Mouse (Mus musculus) kidney, embryonic 15.5 days (tissue): ENCODE measurements around the gene Nop2. TPM values are rescaled to one million over a fixed set of nuclear protein-coding genes. Genes with fewer than 3 reads are reported as not detected.

Experiments used
- ATAC-seq: fragments of 200-750 bp; cut with Nextera tagmentation; replicated peaks from 2 replicates; pipeline ENCODE4 v1.8.0; 2017; ENCODE audit warnings: moderate TSS enrichment; ENCODE audit not compliant: low FRiP score
- H3K27ac ChIP-seq: fragments of 300-500 bp; sonication (generic); 2 replicates; pipeline ENCODE4 v1.5.1; 2015; ENCODE audit warnings: mild to moderate bottlenecking, inconsistent platforms
- H3K27me3 ChIP-seq: fragments of 300-500 bp; sonication (generic); 2 replicates; pipeline ENCODE4 v1.6.1; 2015; ENCODE audit warnings: inconsistent platforms
- H3K36me3 ChIP-seq: fragments of 300-500 bp; sonication (generic); 2 replicates; pipeline ENCODE4 v1.6.1; 2015; ENCODE audit warnings: inconsistent platforms
- H3K4me1 ChIP-seq: fragments of 300-500 bp; sonication (generic); 2 replicates; pipeline ENCODE4 v1.6.1; 2015; ENCODE audit warnings: inconsistent platforms
- H3K4me2 ChIP-seq: fragments of 300-500 bp; sonication (generic); 2 replicates; pipeline ENCODE4 v1.6.1; 2015; ENCODE audit warnings: moderate library complexity, mild to moderate bottlenecking, inconsistent platforms
- H3K4me3 ChIP-seq: fragments of 300-500 bp; sonication (generic); replicated peaks from 2 replicates; pipeline ENCODE4 v1.5.1; 2015; ENCODE audit warnings: mild to moderate bottlenecking, inconsistent platforms
- H3K9ac ChIP-seq: fragments of 300-500 bp; sonication (generic); 2 replicates; pipeline ENCODE4 v1.6.1; 2015; ENCODE audit warnings: mild to moderate bottlenecking, inconsistent platforms
- H3K9me3 ChIP-seq: fragments of 300-500 bp; sonication (generic); replicated peaks from 2 replicates; pipeline ENCODE4 v1.6.1; 2016; ENCODE audit warnings: inconsistent platforms
- WGBS: fragments of 180-500 bp; shearing (Covaris S2); methylation state at CpG from one replicate; pipeline ENCODE4 v1.1.7; 2015; ENCODE audit warnings: mixed read lengths; 5-methylcytosine and 5-hydroxymethylcytosine counted together
- polyA plus RNA-seq: library from polyadenylated mRNA; unstranded; fragments of >200 nt; fragmentation: Nextera tagmentation; extraction: Ambion mirVana; gene quantifications from 2 replicates; pipeline ENCODE4 v1.2.1, GENCODE M21; 2015

The Nop2 gene
- polyA plus RNA-seq, 1 experiment from 2014 or later, result 69.0 TPM

DNA sequence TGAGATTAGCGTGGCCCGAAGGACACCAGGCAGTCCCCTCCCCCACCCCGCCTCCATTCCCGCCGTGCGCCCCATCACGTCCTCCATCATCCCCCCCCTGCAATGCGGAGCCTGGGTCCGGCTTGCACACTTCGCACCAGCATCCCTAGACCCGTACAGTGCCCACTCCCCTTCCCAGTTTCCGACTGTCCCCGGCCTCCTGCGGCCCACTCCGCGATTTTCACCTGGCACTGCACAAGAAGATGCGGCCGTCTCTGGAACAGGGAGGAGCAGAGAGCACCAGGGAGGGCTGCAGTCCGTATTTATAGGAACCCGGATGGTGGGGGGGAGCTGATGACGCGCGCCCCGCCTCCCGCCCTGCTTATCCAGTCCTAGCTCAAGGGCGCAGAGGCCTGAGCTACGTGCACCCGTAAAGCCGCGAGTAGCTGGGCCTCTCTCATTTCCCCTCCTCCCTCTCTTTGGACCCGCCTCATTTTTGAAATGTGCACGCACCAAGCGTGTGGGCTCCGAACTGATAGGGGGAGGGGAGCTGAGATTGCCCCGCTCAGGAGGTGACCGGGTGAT, 33.7 kb downstream of the Nop2 start:
- Histone ChIP-seq H3K27ac (peak overlapping the region; percentile 96), H3K4me2 (peak overlapping the region; percentile 89), H3K36me3 (peaks cover 74% of the 10 kb centered on the region), H3K9me3 (no peaks in the 10 kb centered on the region), H3K4me3 (peak overlapping the region; percentile 95), H3K27me3 (no peaks in the 10 kb centered on the region), H3K4me1 (peaks cover 59% of the 10 kb centered on the region), H3K9ac (peak overlapping the region; percentile 94)
- peak; percentile 92 for ATAC-seq
- WGBS, result under 1% methylated on average over 36 of the region's 36 CpGs

DNA sequence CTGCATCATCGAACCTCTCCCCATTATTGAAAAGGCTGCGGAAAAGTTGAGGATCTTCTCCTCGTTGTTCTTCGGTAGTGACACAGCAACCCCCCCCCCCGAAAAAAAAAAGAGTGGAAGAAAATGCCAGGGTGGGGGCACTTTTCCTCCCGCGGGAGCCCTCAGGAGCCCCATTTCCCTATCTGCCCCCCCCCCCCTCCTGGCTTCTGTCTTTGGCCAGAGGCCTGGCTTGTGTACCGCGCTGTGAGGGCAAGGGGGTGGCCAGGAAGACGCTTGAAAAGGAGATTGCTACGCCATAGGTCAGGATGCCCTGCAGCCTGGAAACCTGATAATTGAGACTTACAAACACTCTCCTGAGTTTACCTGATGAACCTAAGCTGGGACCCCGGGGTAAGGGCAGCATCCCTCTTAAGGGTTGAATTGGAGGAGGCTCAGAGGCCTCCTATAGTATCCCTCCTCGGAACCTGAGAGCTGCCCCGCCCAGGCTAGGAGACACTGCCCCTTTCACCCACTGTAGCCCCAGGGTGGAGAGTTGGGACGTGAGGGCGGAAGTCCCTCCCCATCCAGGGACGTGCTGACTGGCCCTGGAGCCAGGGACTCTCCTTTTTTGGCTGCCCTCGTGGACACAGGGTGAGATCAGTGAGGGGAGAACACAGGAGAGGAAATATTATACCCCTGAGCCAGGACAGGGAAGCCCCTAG, 34.5 kb downstream of the Nop2 start, which contains the start of gene Gapdh:
Gene Gapdh (minus strand): TSS at position 417 of the 701 bp plus-strand sequence.
- peak within 1 kb of the TSS; percentile 95 for H3K4me3 ChIP-seq
- ATAC-seq, result peak; percentile 75
- peaks cover 74% of the 10 kb centered on the region for H3K36me3 ChIP-seq
- peaks cover 52% of the 10 kb centered on the region for H3K4me1 ChIP-seq
- peak within 1 kb of the TSS; percentile 89 for H3K4me2 ChIP-seq
- peak within 1 kb of the TSS; percentile 96 for H3K27ac ChIP-seq
- WGBS, result under 1% methylated on average over 17 of the region's 18 CpGs
- no peaks in the 10 kb centered on the region for H3K27me3 ChIP-seq
- H3K9ac ChIP-seq, result peak within 1 kb of the TSS; percentile 94
- no peaks in the 10 kb centered on the region for H3K9me3 ChIP-seq

DNA sequence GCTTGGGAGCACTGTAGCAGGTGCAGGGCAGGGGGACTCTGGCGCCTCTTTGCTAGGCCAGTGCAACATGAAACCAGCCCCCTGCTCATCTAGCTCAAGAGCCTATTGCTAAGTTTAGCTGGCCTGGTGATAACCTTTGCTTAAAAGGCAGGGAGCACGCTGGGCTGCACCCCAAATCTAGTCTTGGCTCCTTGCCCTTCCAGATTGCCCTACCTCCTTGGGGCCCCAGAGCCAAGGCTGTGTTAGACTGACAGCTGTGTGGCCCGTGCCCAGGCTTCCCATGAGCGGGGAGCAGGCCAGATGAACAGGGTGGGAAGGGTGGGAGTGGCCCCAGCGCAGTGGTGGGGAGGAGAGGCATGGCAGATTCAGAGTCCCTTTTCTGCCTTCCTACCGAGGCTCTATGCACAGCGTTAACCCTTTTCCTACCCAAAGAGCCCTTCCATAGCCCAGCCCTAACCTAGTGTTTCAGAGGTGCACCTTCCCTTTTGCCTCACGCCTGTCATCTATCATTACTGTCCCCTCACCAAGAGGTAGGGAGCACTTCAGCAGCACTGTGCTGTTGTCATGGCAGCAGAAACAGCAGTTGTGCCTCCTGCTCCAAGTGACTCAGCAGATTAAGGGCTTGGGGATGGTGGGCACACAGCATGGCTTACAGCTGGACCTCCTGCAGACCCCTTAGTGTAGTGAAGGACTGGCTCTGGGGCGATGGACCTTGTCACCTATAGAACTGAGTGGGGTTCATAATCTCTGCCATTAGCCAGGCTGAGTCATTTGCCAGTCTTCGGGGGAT, 35.3 kb downstream of the Nop2 start:
- 0 out of 2 replicates have a peak, but pooled peaks have one; percentile 3 for ATAC-seq
- peak overlapping the region; percentile 89 for H3K4me2 ChIP-seq
- H3K4me3 ChIP-seq, result peak overlapping the region; percentile 95
- H3K9ac ChIP-seq, result peak overlapping the region; percentile 33
- no peaks in the 10 kb centered on the region for H3K27me3 ChIP-seq
- H3K36me3 ChIP-seq, result peaks cover 74% of the 10 kb centered on the region
- H3K4me1 ChIP-seq, result peaks cover 46% of the 10 kb centered on the region
- 21% methylated on average over 10 of the region's 10 CpGs for WGBS
- peak overlapping the region; percentile 96 for H3K27ac ChIP-seq
- no peaks in the 10 kb centered on the region for H3K9me3 ChIP-seq

DNA sequence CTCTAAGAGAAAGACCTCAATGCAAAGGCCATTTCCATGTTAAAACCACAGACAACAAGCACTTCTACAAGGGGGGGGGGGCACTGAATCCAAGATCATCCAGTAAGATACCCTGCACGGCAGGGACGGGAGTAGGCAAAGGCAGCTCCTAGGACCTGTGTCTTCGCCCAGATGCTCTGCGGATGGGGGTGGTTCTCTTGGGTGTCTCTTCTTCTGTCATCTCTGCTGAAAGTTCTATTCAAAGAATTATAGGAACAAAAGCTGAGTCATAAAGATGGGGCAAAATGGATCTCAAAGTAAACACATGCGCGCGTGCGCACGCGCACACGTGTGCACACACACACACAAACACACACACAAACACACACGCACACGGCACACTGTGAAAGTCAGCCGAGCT, 36.4 kb downstream of the Nop2 start:
- peaks cover 38% of the 10 kb centered on the region for H3K4me1 ChIP-seq
- peak overlapping the region; percentile 33; the same call in 1 of the 2 replicates for H3K9ac ChIP-seq
- peak overlapping the region; percentile 96; the same call in 1 of the 2 replicates for H3K27ac ChIP-seq
- no peak overlapping the region for H3K4me3 ChIP-seq
- peaks cover 74% of the 10 kb centered on the region for H3K36me3 ChIP-seq
- no peak for ATAC-seq
- 87% methylated on average over 14 of the region's 14 CpGs for WGBS
- H3K27me3 ChIP-seq, result no peaks in the 10 kb centered on the region
- H3K4me2 ChIP-seq, result no peak overlapping the region
- H3K9me3 ChIP-seq, result no peaks in the 10 kb centered on the region

DNA sequence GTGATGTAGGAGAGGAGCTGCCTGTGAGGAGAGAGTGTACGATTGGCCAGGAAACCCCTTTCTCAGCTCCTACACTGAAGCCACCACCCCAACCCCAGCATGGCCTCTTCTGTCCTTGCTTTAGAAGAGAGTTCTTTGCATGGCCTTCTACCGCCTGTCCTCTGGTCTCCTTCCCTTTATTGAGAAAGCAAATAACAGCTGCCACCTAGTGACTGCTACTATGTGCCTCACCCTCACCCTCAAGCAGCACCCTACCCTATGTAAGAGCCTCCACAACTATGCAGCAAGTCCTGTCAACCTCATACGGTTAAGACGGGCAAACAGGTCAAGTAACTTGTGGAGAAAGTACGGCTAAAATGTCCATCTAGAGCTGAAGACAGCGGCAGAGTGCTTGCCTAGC, 38.5 kb downstream of the Nop2 start:
- peaks cover 26% of the 10 kb centered on the region for H3K4me1 ChIP-seq
- no peaks in the 10 kb centered on the region for H3K9me3 ChIP-seq
- ATAC-seq, result no peak
- no peak overlapping the region for H3K9ac ChIP-seq
- peaks cover 81% of the 10 kb centered on the region for H3K36me3 ChIP-seq
- 83% methylated on average over 6 of the region's 6 CpGs for WGBS
- no peak overlapping the region for H3K4me2 ChIP-seq
- no peaks in the 10 kb centered on the region for H3K27me3 ChIP-seq
- no peak overlapping the region for H3K4me3 ChIP-seq
- H3K27ac ChIP-seq, result no peak overlapping the region

DNA sequence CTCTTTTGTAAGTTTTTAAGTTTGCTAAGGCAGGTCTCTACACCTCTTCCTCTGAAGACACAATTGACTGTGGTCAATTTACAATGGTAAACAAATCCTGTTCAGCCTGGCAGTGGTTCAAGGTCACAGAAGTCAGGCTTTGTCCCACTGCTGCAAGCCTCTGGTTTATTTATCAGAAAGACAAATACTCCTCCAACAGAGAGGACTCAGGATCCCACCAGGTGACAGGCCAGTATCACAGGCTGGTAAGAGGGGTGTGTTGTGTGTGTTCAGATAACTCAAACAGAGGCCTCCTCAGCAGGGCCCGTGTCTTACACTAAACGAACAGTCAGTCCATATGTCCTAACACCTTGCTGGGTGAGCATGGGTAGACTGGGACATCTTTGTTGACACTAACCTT, 40.8 kb downstream of the Nop2 start:
- ATAC-seq, result no peak
- no peaks in the 10 kb centered on the region for H3K9me3 ChIP-seq
- no peak overlapping the region for H3K27ac ChIP-seq
- peaks cover 8% of the 10 kb centered on the region for H3K4me1 ChIP-seq
- H3K4me2 ChIP-seq, result no peak overlapping the region
- H3K36me3 ChIP-seq, result peaks cover 100% of the 10 kb centered on the region
- no peak overlapping the region for H3K4me3 ChIP-seq
- no peaks in the 10 kb centered on the region for H3K27me3 ChIP-seq
- H3K9ac ChIP-seq, result no peak overlapping the region
- WGBS, result 84% methylated on average over 2 of the region's 2 CpGs

DNA sequence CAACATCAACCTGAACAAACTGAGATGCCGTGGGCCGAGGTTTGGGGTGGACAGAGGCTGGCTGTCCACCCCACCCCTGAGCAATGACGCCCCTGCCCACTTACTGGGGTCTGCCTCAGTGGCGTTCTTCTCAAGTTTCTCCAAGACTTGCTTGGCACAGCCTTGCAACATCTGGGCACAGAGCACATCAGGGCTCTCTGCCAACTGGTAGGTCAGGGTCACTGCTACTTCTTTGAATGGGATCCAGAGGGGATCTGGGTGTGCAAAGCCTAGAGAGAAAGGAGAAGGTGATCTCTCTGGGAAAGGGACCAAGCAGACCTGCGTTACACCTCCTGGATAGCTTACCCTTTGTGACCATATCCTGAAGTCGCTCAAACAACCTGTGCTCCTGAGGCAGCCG, 41.5 kb downstream of the Nop2 start:
- WGBS, result 94% methylated on average over 7 of the region's 7 CpGs
- Histone ChIP-seq H3K36me3 (peaks cover 100% of the 10 kb centered on the region), H3K9ac (no peak overlapping the region), H3K4me1 (no peaks in the 10 kb centered on the region), H3K4me3 (no peak overlapping the region), H3K9me3 (no peaks in the 10 kb centered on the region), H3K27me3 (no peaks in the 10 kb centered on the region), H3K27ac (no peak overlapping the region), H3K4me2 (no peak overlapping the region)
- ATAC-seq, result no peak

DNA sequence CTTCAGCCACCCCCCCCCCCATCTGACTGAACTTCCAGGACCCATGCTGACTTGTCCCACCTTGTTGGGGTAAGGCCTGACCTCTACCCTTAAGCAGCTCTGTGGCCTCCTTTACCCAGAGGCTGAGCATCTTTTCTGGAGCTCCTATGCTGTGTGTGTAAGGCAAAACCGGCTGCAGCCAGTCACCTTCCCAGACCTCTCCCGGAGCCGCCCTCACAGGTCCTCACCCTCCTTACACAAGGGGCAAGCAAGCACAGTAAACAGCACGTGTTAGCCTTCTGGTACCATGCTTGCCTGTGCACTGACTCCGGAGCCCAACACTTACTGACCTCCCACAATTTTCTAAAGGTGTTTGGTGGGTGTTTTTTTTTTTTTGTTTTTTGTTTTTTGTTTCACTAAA, 43.8 kb downstream of the Nop2 start:
- 91% methylated on average over 5 of the region's 5 CpGs for WGBS
- ATAC-seq, result no peak
- no peak overlapping the region for H3K9ac ChIP-seq

DNA sequence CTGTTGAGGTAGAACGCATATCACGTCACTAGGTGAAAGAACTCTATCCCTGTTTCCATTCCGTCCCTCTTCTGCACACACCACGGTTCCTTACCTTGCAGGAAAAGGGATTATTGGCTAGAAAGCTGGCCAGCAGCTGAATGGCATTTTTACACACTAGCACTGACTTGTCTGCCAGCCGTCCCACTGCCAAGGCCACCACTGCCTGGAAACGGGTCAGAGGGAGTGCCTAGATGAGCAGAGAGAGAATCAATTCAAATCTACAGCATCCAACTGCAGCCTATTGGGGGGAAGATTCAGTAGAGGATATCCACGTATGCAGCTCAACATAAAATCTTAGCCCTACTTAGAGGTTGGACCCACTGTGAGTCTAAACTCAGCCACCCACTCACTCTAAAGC, 47.9 kb downstream of the Nop2 start:
- Histone ChIP-seq H3K9me3 (no peaks in the 10 kb centered on the region), H3K27ac (no peak overlapping the region), H3K4me3 (no peak overlapping the region), H3K9ac (no peak overlapping the region), H3K36me3 (peaks cover 99% of the 10 kb centered on the region), H3K4me2 (no peak overlapping the region), H3K4me1 (no peaks in the 10 kb centered on the region), H3K27me3 (no peaks in the 10 kb centered on the region)
- 90% methylated on average over 7 of the region's 7 CpGs for WGBS
- no peak for ATAC-seq

More for the DNA sequence above, 43.8 kb downstream of the Nop2 start:
- Histone ChIP-seq H3K36me3 (peaks cover 99% of the 10 kb centered on the region), H3K9me3 (no peaks in the 10 kb centered on the region), H3K27me3 (no peaks in the 10 kb centered on the region), H3K4me1 (no peaks in the 10 kb centered on the region), H3K4me2 (no peak overlapping the region), H3K4me3 (no peak overlapping the region), H3K27ac (no peak overlapping the region)

DNA sequence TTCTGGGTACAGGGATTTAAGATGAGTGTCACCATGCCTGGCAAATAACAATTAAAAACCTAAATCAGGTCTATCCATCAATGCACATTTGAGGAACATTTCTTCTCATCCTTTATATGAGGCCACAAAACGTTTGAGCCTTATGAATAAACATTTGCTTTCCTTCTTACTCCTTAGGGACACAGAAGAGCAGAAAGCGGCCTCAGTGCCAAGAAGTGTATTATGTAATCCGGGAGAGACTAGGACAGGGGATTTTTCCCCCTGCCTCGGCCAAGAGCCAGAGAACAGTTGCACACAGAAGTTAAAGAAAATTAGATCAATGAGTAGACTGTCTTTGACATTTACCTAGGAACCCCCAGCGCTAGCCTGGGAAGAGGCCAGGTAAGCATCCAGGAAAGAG, 50.4 kb downstream of the Nop2 start:
- no peak for ATAC-seq
- Histone ChIP-seq H3K36me3 (peaks cover 99% of the 10 kb centered on the region), H3K27me3 (no peaks in the 10 kb centered on the region), H3K4me3 (no peak overlapping the region), H3K9ac (no peak overlapping the region), H3K9me3 (no peaks in the 10 kb centered on the region), H3K4me1 (no peaks in the 10 kb centered on the region), H3K4me2 (no peak overlapping the region), H3K27ac (no peak overlapping the region)
- 89% methylated on average over 5 of the region's 5 CpGs for WGBS

DNA sequence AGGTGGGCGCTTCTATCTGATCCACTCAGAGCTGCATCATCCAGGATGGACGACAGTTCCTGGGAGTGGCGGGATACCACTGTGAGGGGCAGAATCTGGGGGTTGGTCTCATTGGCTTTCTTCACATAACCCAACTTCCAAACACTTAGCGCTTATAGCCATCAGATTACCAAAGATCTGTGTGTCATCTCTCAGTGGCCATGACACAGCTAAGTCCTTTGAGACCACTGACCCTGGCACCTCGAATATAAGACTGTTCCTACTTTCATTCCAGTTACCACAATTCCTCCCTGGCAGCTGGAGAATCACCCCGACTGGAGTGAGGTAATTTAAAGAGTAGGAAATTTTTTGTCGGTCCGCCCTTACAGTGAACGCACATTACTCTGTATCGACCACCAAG, 54.5 kb downstream of the Nop2 start:
- no peak overlapping the region for H3K9ac ChIP-seq
- no peaks in the 10 kb centered on the region for H3K9me3 ChIP-seq
- H3K27ac ChIP-seq, result no peak overlapping the region
- H3K4me3 ChIP-seq, result no peak overlapping the region
- H3K4me2 ChIP-seq, result no peak overlapping the region
- no peaks in the 10 kb centered on the region for H3K27me3 ChIP-seq
- no peak for ATAC-seq
- 86% methylated on average over 10 of the region's 10 CpGs for WGBS
- H3K36me3 ChIP-seq, result peaks cover 88% of the 10 kb centered on the region
- peaks cover 10% of the 10 kb centered on the region for H3K4me1 ChIP-seq

DNA sequence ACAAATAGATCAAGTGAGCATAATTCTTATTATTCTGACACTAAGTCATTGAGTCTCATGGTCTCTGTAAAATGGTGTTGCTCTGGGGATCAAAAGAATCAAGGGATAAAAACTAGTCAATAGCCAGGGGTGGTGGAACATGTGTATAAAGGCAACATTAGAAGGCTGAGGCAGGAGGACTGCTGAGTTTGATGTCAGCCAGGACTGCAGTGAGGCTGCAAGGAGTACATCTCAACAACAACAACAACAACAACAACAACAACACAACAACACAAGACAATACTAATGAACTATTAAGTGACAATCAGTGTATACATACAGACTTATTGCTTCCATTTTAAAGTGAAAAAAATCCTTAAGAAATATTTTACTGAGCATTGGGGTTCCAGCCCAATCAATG, 59.1 kb downstream of the Nop2 start:
- Histone ChIP-seq H3K4me3 (peak overlapping the region; percentile 65), H3K27me3 (no peaks in the 10 kb centered on the region), H3K36me3 (peaks cover 67% of the 10 kb centered on the region), H3K4me2 (peak overlapping the region; percentile 71), H3K9ac (peak overlapping the region; percentile 76), H3K9me3 (no peaks in the 10 kb centered on the region), H3K27ac (peak overlapping the region; percentile 100), H3K4me1 (peaks cover 26% of the 10 kb centered on the region)
- ATAC-seq, result no peak
